Mouse (Mus musculus): ENCODE data around the gene Rpl18. TPM values are rescaled to one million over a fixed set of nuclear protein-coding genes. Genes with fewer than 3 reads are reported as not detected.

The Rpl18 gene
- polyA plus RNA-seq, 1 experiment from 2014 or later: 520 TPM

DNA sequence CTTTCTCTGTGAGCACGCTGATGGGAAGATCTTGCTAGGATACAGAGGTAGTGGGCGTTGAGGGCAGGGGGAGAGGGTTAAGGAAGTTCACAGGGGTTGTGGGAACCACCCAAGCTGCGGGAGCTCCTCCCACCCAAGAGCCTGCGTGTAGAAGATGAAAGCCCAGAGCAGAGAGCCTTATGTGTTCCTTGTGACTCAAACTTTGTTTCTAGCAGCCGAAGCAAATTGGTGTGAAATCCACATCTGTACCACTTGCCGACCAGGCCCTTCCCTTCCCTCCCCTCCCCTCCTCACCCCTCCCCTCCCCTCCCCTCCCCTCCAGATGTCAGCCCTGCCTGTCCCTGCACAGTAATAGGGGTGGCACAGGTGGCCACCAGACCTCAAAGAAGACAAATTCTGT, 20.2 kb upstream of the Rpl18 start:
- ATAC-seq (replicated peaks; ENCODE audit: extremely low read depth, insufficient read depth, low FRiP score): no peak
- no peaks in the 10 kb centered on the region for H3K36me3 ChIP-seq (ENCODE audit: control insufficient read depth, insufficient read depth)
- no peak overlapping the region for H3K27ac ChIP-seq (ENCODE audit: low read length)
- H3K27me3 ChIP-seq (ENCODE audit: control insufficient read depth, insufficient read depth, low read length): peaks cover 19% of the 10 kb centered on the region
- 26% methylated on average over 6 of the region's 6 CpGs for WGBS
- H3K4me1 ChIP-seq (ENCODE audit: control insufficient read depth, insufficient read depth, low read length): peaks cover 11% of the 10 kb centered on the region
- no peak overlapping the region for H3K4me3 ChIP-seq (ENCODE audit: low read length)
- no peaks in the 10 kb centered on the region for H3K9me3 ChIP-seq (replicated peaks; ENCODE audit: control insufficient read depth, low read length)
- no peak overlapping the region for H3K4me2 ChIP-seq (ENCODE audit: low read depth, low read length)
- no peak overlapping the region for H3K9ac ChIP-seq (ENCODE audit: low read length)

DNA sequence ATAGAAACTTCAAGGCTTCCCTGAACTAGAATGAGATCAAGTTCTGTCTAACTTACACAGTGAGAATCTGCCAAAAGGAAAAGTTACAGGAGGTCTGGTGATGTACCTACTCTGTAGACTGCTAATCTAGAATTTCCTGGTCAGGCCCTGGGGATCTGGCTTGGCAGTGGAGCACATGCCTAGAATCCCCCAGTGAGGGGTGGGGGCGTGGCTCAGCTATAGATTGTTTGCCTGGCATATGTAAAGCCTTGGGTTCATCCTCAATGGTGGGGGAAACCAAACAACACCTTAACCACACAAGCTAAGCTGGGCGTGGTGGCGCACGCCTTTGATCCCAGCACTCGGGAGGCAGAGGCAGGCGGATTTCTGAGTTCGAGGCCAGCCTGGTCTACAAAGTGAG, 17.4 kb upstream of the Rpl18 start:
- Histone ChIP-seq H3K36me3 (ENCODE audit: control insufficient read depth, insufficient read depth) (no peaks in the 10 kb centered on the region), H3K9ac (ENCODE audit: low read length) (no peak overlapping the region), H3K27ac (ENCODE audit: low read length) (no peak overlapping the region), H3K4me1 (ENCODE audit: control insufficient read depth, insufficient read depth, low read length) (peaks cover 16% of the 10 kb centered on the region), H3K4me2 (ENCODE audit: low read depth, low read length) (no peak overlapping the region), H3K9me3 (replicated peaks; ENCODE audit: control insufficient read depth, low read length) (no peaks in the 10 kb centered on the region), H3K4me3 (ENCODE audit: low read length) (no peak overlapping the region), H3K27me3 (ENCODE audit: control insufficient read depth, insufficient read depth, low read length) (peaks cover 25% of the 10 kb centered on the region)
- ATAC-seq (replicated peaks; ENCODE audit: extremely low read depth, insufficient read depth, low FRiP score): no peak
- 76% methylated on average over 6 of the region's 7 CpGs for WGBS

DNA sequence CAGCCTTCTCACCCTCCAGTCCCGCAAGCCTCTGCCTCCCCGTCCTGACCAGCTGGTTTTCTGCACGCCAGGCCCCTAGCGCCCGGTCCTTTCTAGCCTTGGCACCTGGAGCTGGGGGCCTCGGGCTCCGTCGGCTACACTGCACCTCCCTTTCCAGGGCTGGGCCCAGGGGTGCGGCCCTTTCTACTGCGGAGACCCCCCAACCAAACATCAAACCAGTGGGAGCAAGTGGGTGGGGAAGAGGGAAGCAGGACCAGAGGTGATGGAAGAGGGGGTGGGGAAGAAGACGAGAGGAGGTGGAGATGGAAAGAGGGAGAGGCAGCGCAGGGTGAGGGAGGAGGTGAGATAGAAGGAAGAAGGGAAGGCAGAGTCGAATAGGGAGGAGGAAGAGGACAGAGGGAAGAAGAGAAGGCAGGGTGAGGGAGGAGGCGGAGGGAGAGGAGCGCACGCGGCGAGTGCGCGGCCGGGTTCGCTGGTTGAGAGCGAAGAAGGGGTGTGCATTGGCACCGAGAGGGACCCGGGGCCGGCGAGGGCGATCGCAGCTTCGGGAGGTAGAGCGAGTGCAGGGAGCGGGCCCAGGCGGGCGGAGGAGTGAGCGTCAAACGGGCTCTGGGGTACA, 15.6 kb upstream of the Rpl18 start, which contains the start of gene Car11:
TSS of gene Car11 (plus strand) at position 321 of the 619 bp plus-strand sequence.
- no peak for ATAC-seq (replicated peaks; ENCODE audit: extremely low read depth, insufficient read depth, low FRiP score)
- Histone ChIP-seq H3K9me3 (replicated peaks; ENCODE audit: control insufficient read depth, low read length) (no peaks in the 10 kb centered on the region), H3K4me3 (ENCODE audit: low read length) (peak within 1 kb of the TSS; percentile 43), H3K4me1 (ENCODE audit: control insufficient read depth, insufficient read depth, low read length) (peaks cover 24% of the 10 kb centered on the region), H3K27me3 (ENCODE audit: control insufficient read depth, insufficient read depth, low read length) (peaks cover 25% of the 10 kb centered on the region), H3K36me3 (ENCODE audit: control insufficient read depth, insufficient read depth) (no peaks in the 10 kb centered on the region), H3K4me2 (ENCODE audit: low read depth, low read length) (peak within 1 kb of the TSS; percentile 76), H3K9ac (ENCODE audit: low read length) (peak within 1 kb of the TSS; percentile 52), H3K27ac (ENCODE audit: low read length) (no peak within 1 kb of the TSS)
- WGBS: 2% methylated on average over 36 of the region's 36 CpGs

DNA sequence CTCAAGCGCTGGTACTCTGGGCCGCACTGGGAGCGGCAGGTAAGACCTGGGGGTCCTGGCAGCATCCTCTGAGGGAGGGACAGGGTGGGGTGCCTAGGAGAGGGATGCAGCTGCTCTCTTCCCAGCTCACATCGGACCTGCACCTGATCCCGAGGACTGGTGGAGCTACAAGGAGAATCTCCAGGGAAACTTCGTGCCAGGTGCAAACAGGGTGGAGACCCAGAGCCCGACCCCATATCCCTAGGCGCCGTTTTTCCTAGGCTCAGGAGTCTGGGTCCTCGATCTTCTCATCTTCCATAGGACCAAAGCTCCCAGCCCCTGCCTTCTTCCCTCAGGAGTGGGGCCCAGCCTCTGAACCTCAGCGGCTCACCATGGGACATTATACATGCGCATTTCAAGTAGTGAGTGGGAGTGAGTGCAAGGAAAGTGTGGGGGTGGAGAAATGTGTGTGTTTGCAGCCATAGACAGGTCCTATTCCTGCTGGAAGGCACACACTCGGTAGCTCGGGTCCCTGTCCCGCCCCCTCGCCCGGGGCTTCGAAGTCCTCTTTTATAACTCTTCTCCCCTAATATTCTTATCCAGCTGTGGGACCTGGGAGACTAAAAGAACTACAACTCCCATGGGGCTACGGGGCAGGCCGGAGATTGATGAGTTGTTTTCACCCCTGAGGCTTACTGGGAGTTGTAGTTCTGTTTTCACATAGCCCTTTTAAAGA, 14.8 kb upstream of the Rpl18 start:
- WGBS: under 1% methylated on average over 19 of the region's 20 CpGs
- H3K4me2 ChIP-seq (ENCODE audit: low read depth, low read length): peak overlapping the region; percentile 76
- peaks cover 25% of the 10 kb centered on the region for H3K27me3 ChIP-seq (ENCODE audit: control insufficient read depth, insufficient read depth, low read length)
- H3K9ac ChIP-seq (ENCODE audit: low read length): peak overlapping the region; percentile 52
- H3K36me3 ChIP-seq (ENCODE audit: control insufficient read depth, insufficient read depth): no peaks in the 10 kb centered on the region
- H3K27ac ChIP-seq (ENCODE audit: low read length): no peak overlapping the region
- H3K9me3 ChIP-seq (replicated peaks; ENCODE audit: control insufficient read depth, low read length): no peaks in the 10 kb centered on the region
- ATAC-seq (replicated peaks; ENCODE audit: extremely low read depth, insufficient read depth, low FRiP score): no peak
- peaks cover 25% of the 10 kb centered on the region for H3K4me1 ChIP-seq (ENCODE audit: control insufficient read depth, insufficient read depth, low read length)
- H3K4me3 ChIP-seq (ENCODE audit: low read length): peak overlapping the region; percentile 43

DNA sequence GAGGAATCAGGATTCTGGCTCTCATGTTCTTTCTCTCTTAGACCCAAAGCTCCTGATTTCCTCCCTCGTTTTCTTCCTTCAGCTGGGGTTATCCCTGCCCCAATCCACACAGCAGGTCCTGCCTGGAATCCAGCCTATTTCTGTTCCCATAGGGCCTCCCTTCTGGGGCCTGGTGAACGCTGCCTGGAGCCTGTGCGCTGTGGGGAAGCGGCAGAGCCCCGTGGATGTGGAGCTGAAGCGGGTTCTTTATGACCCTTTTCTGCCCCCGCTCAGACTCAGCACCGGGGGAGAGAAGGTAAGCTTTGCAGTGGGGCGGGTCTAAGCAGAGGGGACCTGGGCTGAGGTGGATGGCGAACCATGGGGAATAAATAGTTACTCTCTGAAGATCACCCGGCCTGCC, 14.2 kb upstream of the Rpl18 start:
- Histone ChIP-seq H3K4me1 (ENCODE audit: control insufficient read depth, insufficient read depth, low read length) (peaks cover 31% of the 10 kb centered on the region), H3K9ac (ENCODE audit: low read length) (peak overlapping the region; percentile 58)

DNA sequence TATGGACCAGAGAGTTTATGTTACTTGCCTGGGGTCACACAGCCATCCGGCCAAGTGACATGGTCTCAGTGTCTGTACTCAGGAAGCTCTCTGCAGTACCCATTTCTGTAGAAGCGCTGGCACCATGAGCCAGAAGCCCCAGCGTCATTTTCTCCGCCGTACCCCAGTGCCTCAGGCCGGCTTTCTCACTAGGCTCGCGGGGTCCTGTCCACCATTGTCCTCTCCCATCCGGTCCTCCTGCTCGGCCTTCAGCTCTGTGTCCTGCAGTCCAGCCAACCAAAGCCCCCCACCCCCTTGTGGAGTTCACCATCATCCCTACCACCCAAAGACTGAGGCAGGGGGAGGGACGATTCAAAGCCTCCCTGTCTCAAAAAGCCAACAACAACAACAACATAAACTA, 13.7 kb upstream of the Rpl18 start:
- Histone ChIP-seq H3K27ac (ENCODE audit: low read length) (no peak overlapping the region), H3K36me3 (ENCODE audit: control insufficient read depth, insufficient read depth) (no peaks in the 10 kb centered on the region), H3K4me1 (ENCODE audit: control insufficient read depth, insufficient read depth, low read length) (peaks cover 35% of the 10 kb centered on the region), H3K9me3 (replicated peaks; ENCODE audit: control insufficient read depth, low read length) (no peaks in the 10 kb centered on the region), H3K27me3 (ENCODE audit: control insufficient read depth, insufficient read depth, low read length) (peaks cover 25% of the 10 kb centered on the region), H3K9ac (ENCODE audit: low read length) (no peak overlapping the region), H3K4me2 (ENCODE audit: low read depth, low read length) (peak overlapping the region; percentile 76), H3K4me3 (ENCODE audit: low read length) (no peak overlapping the region)
- 86% methylated on average over 11 of the region's 11 CpGs for WGBS
- no peak for ATAC-seq (replicated peaks; ENCODE audit: extremely low read depth, insufficient read depth, low FRiP score)

More for the DNA sequence above, 14.2 kb upstream of the Rpl18 start:
- peak overlapping the region; percentile 76 for H3K4me2 ChIP-seq (ENCODE audit: low read depth, low read length)
- peak overlapping the region; percentile 50; the same call in 1 of the 2 replicates for H3K27ac ChIP-seq (ENCODE audit: low read length)
- 27% methylated on average over 11 of the region's 11 CpGs for WGBS
- ATAC-seq (replicated peaks; ENCODE audit: extremely low read depth, insufficient read depth, low FRiP score): no peak
- peaks cover 25% of the 10 kb centered on the region for H3K27me3 ChIP-seq (ENCODE audit: control insufficient read depth, insufficient read depth, low read length)
- peak overlapping the region; percentile 37 for H3K4me3 ChIP-seq (ENCODE audit: low read length)
- H3K36me3 ChIP-seq (ENCODE audit: control insufficient read depth, insufficient read depth): no peaks in the 10 kb centered on the region
- H3K9me3 ChIP-seq (replicated peaks; ENCODE audit: control insufficient read depth, low read length): no peaks in the 10 kb centered on the region

DNA sequence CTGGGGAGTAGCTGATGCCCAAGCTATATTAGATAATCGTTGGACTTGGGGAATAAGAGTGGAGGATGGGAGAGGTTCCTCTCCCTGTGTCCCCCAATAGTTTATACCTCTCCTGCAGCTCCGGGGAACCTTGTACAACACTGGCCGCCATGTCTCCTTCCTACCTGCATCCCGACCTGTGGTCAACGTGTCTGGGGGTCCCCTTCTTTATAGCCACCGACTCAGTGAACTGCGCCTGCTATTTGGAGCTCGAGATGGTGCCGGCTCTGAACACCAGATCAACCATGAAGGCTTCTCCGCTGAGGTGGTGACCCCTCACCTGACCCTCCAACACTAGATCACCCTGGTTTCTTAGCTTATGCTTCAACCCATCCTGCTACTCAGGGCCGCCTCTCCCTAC, 12.9 kb upstream of the Rpl18 start:
- Histone ChIP-seq H3K27ac (ENCODE audit: low read length) (no peak overlapping the region), H3K4me2 (ENCODE audit: low read depth, low read length) (no peak overlapping the region), H3K9me3 (replicated peaks; ENCODE audit: control insufficient read depth, low read length) (no peaks in the 10 kb centered on the region), H3K4me1 (ENCODE audit: control insufficient read depth, insufficient read depth, low read length) (peaks cover 39% of the 10 kb centered on the region), H3K4me3 (ENCODE audit: low read length) (no peak overlapping the region), H3K9ac (ENCODE audit: low read length) (no peak overlapping the region), H3K27me3 (ENCODE audit: control insufficient read depth, insufficient read depth, low read length) (peaks cover 25% of the 10 kb centered on the region), H3K36me3 (ENCODE audit: control insufficient read depth, insufficient read depth) (no peaks in the 10 kb centered on the region)
- no peak for ATAC-seq (replicated peaks; ENCODE audit: extremely low read depth, insufficient read depth, low FRiP score)
- WGBS: 86% methylated on average over 11 of the region's 11 CpGs

DNA sequence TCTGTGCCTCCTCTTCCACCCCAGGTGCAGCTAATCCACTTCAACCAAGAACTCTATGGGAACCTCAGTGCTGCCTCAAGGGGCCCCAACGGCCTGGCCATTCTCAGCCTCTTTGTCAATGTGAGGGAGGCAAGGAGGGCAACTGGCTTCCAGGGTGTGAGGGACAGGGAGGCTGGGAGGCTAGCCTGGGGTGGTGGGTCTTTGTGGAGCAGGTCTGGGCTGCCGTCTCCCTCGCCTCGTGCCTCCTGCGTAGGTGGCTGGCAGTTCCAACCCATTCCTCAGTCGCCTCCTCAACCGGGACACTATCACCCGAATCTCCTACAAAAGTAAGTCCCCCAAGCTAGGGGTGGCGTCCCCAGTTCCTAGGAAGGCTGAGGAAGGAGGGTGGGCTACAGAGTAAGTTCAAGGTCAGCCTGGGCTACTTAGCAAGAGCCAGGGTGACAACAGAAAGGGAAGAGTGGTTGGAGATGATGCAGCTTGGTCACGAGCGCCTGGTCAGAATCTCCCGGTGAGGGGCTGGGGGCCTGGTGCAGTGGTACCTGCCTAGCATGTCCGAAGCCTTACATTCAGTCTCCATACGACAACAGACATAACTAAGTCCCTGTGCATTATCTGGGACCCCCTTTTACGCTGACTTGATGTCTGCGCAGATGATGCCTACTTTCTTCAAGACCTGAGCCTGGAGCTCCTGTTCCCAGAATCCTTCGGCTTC, 12.3 kb upstream of the Rpl18 start:
- peaks cover 23% of the 10 kb centered on the region for H3K27me3 ChIP-seq (ENCODE audit: control insufficient read depth, insufficient read depth, low read length)
- no peaks in the 10 kb centered on the region for H3K36me3 ChIP-seq (ENCODE audit: control insufficient read depth, insufficient read depth)
- no peaks in the 10 kb centered on the region for H3K9me3 ChIP-seq (replicated peaks; ENCODE audit: control insufficient read depth, low read length)
- no peak overlapping the region for H3K4me3 ChIP-seq (ENCODE audit: low read length)
- H3K9ac ChIP-seq (ENCODE audit: low read length): no peak overlapping the region
- H3K4me2 ChIP-seq (ENCODE audit: low read depth, low read length): 0 out of 2 replicates have a peak overlapping the region, but pooled peaks have one; percentile 99
- H3K27ac ChIP-seq (ENCODE audit: low read length): no peak overlapping the region
- 85% methylated on average over 17 of the region's 17 CpGs for WGBS
- H3K4me1 ChIP-seq (ENCODE audit: control insufficient read depth, insufficient read depth, low read length): peaks cover 45% of the 10 kb centered on the region
- no peak for ATAC-seq (replicated peaks; ENCODE audit: extremely low read depth, insufficient read depth, low FRiP score)

Data from heart, embryonic 16.5 days (tissue).